Mouse (Mus musculus) spleen, adult 2 months (tissue): ENCODE measurements around the gene Pbx4. TPM values are rescaled to one million over a fixed set of nuclear protein-coding genes. Genes with fewer than 3 reads are reported as not detected.

Source experiments
- DNase-seq, 2 experiments: peaks; one replicate each; pipeline versions ENCODE4 v3.0.0 to v3.0.0-alpha.2; 2012 to 2021; ENCODE audit warnings: low spot score in 2 of 2, low read depth in 1 of 2
- H3K27ac ChIP-seq: fragments of 200-500 bp; 2 replicates; pipeline ENCODE4 v1.5.1; 2012; ENCODE audit warnings: low read length, inconsistent platforms; ENCODE audit not compliant: insufficient read depth
- H3K27me3 ChIP-seq: fragments of 200-500 bp; 2 replicates; pipeline ENCODE4 v1.6.1; 2012; ENCODE audit warnings: mild to moderate bottlenecking, moderate library complexity, low read length, inconsistent platforms; ENCODE audit not compliant: control insufficient read depth, insufficient read depth
- H3K36me3 ChIP-seq: fragments of 200-500 bp; 2 replicates; pipeline ENCODE4 v1.6.1; 2012; ENCODE audit warnings: mild to moderate bottlenecking, low read length, inconsistent platforms; ENCODE audit not compliant: control insufficient read depth, insufficient read depth
- H3K4me1 ChIP-seq: fragments of 200-500 bp; 2 replicates; pipeline ENCODE4 v1.6.1; 2011; ENCODE audit warnings: inconsistent platforms; ENCODE audit not compliant: control insufficient read depth, insufficient read depth, insufficient read length
- H3K4me3 ChIP-seq: fragments of 200-500 bp; 2 replicates; pipeline ENCODE4 v1.5.1; 2011; ENCODE audit warnings: mild to moderate bottlenecking, inconsistent platforms; ENCODE audit not compliant: insufficient read depth, insufficient read length; ENCODE audit errors: extremely low read depth
- CTCF ChIP-seq: fragments of 200-500 bp; IDR thresholded peaks from 2 replicates; pipeline ENCODE4 v1.5.1; 2011; ENCODE audit warnings: mild to moderate bottlenecking, inconsistent platforms; ENCODE audit not compliant: insufficient read depth, insufficient read length, insufficient replicate concordance; ENCODE audit errors: extremely low read depth
- POLR2A ChIP-seq: fragments of 200-500 bp; IDR thresholded peaks from 2 replicates; pipeline ENCODE4 v1.6.1; 2011; ENCODE audit warnings: low read depth, low read length, inconsistent platforms
- WGBS: fragments of 180-500 bp; shearing (Covaris S2); methylation state at CpG from one replicate; pipeline ENCODE4 v1.1.7; 2018; 5-methylcytosine and 5-hydroxymethylcytosine counted together
- polyA plus RNA-seq: library from polyadenylated mRNA; depleted of rRNA; stranded (reverse); fragments of >200 nt; gene quantifications from 2 replicates; pipeline ENCODE4 v1.2.3, GENCODE M21; 2012

The Pbx4 gene
- polyA plus RNA-seq, 1 experiment, result 10.7 TPM

- WGBS, result 91% methylated on average over 12 of the region's 12 CpGs
- Histone ChIP-seq H3K4me1 (peaks cover 32% of the 10 kb centered on the region), H3K4me3 (no peak overlapping the region), H3K27me3 (no peaks in the 10 kb centered on the region), H3K27ac (no peak overlapping the region), H3K36me3 (no peaks in the 10 kb centered on the region)
- no peak for DNase-seq
- TF ChIP-seq POLR2A (no peak), CTCF (no peak)
These were observed 5.9 kb upstream of the Pbx4 start for GRCm38 (mm10) chr8:69826371-69826770.

- Histone ChIP-seq H3K4me3 (no peak overlapping the region), H3K36me3 (no peaks in the 10 kb centered on the region), H3K27ac (no peak overlapping the region), H3K4me1 (no peaks in the 10 kb centered on the region), H3K27me3 (no peaks in the 10 kb centered on the region)
- WGBS, result 84% methylated on average over 8 of the region's 8 CpGs
- no peak for DNase-seq
- TF ChIP-seq CTCF (no peak), POLR2A (no peak)
These were observed 4.9 kb downstream of the Pbx4 start for GRCm38 (mm10) chr8:69837057-69837682.

GRCm38 (mm10) chr8:69847167-69848065 lies 15.1 kb downstream of the Pbx4 start:
- Histone ChIP-seq H3K27me3 (no peaks in the 10 kb centered on the region), H3K4me1 (no peaks in the 10 kb centered on the region), H3K4me3 (no peak overlapping the region), H3K27ac (no peak overlapping the region), H3K36me3 (no peaks in the 10 kb centered on the region)
- DNase-seq, result no peak
- 87% methylated on average over 3 of the region's 3 CpGs for WGBS
- TF ChIP-seq CTCF (no peak), POLR2A (no peak)

GRCm38 (mm10) chr8:69848951-69849350 lies 16.7 kb downstream of the Pbx4 start:
- H3K4me3 ChIP-seq, result no peak overlapping the region
- no peaks in the 10 kb centered on the region for H3K4me1 ChIP-seq
- H3K27ac ChIP-seq, result no peak overlapping the region
- DNase-seq, result no peak
- 92% methylated on average over 8 of the region's 8 CpGs for WGBS
- no peaks in the 10 kb centered on the region for H3K36me3 ChIP-seq
- TF ChIP-seq POLR2A (no peak), CTCF (no peak)
- no peaks in the 10 kb centered on the region for H3K27me3 ChIP-seq

- H3K36me3 ChIP-seq, result no peaks in the 10 kb centered on the region
- no peak overlapping the region for H3K27ac ChIP-seq
- no peak overlapping the region for H3K4me3 ChIP-seq
- 66% methylated on average over 3 of the region's 3 CpGs for WGBS
- DNase-seq, result no peak
- TF ChIP-seq CTCF, result no peak
- no peak for TF ChIP-seq POLR2A
- H3K4me1 ChIP-seq, result no peaks in the 10 kb centered on the region
- H3K27me3 ChIP-seq, result no peaks in the 10 kb centered on the region
These were observed 17.6 kb downstream of the Pbx4 start for GRCm38 (mm10) chr8:69849899-69850298.

GRCm38 (mm10) chr8:69850926-69851506 lies 18.7 kb downstream of the Pbx4 start:
- no peaks in the 10 kb centered on the region for H3K36me3 ChIP-seq
- 78% methylated on average over 7 of the region's 7 CpGs for WGBS
- H3K27ac ChIP-seq, result no peak overlapping the region
- no peaks in the 10 kb centered on the region for H3K27me3 ChIP-seq
- TF ChIP-seq CTCF (no peak), POLR2A (no peak)
- no peak overlapping the region for H3K4me3 ChIP-seq
- DNase-seq, result no peak
- no peaks in the 10 kb centered on the region for H3K4me1 ChIP-seq
